In the genomic region with DNA sequence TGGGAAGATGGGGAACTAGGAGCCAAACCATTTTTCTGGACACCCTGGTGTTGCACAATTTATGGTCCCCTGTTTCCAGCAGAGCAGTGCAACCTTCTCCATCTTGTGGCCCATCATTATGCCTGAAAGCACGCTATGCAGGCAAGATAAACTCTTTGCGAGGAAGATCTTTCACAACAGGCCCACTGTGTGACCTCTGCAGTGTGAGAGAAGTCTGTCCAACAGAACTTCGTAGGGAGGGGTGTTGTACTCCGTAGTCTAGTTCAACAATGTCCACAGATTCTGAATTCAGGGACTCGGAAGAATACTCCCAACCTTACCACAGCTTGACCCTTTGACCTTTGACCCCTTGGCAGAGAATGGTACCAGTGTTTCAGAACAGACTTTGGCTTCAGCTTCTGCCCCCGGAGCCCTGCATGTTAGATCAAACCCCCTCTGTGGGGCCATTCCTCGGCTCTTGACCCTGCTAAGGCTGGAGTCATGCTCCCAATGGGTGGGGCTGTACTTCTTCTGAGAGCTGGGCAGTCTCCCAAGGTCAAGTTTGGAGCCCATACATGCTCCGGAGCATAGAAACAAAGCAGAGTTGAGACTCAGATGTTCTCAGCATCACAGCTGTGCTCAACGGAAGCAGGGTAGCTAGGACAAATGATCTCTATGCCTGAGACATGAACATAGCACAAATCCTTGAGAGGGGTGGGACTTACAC, we compare ENCODE assay signal across 11 mouse cellular contexts. TPM values are rescaled to one million over a fixed set of nuclear protein-coding genes. Genes with fewer than 3 reads are reported as not detected.
DNase-seq lines count a peak whose midpoint lies in the region; ATAC-seq lines count a peak whose summit lies in the region.
"Had no signal": no experiment of that assay in that cellular context is flagged by ENCODE, and none has a peak within 500 bp of the region (broad histone marks: within the 10 kb centered on the region; RNA-seq: fewer than 3 reads in every experiment).

No protein-coding gene starts in this region.

- intact Hi-C loops in heart, postnatal 36 days (cut with DNase I) = loop anchor here (10.0 kb wide), 1 partner anchor 48 kb away; no protein-coding TSS in a partner anchor

- 0 out of 2 replicates have a peak, but pooled peaks have one; percentile 19 for ATAC-seq in monocyte, adult 5-6 weeks (replicated peaks; ENCODE audit: insufficient number of reproducible peaks, low FRiP score, low TSS enrichment, poor library complexity, severe bottlenecking)
- ATAC-seq in erythroid progenitor cell, adult 5-6 weeks (replicated peaks; ENCODE audit: low FRiP score, poor library complexity, severe bottlenecking) = no peak
- ATAC-seq: CD4-positive, CD25-positive, alpha-beta regulatory T cell, adult 4 months; hindbrain, postnatal 0 days had no signal

- peak; percentile 10 for DNase-seq in kidney, postnatal 10 days
- no peak for DNase-seq in kidney, postnatal 25 days
- DNase-seq in embryo, embryonic 10.5 days (ENCODE audit: low spot score) = peak; percentile 22
- DNase-seq in heart, postnatal 36 days = peak; percentile 23 to 36
- no peak for DNase-seq in frontal cortex, adult 2 months (ENCODE audit: extremely low spot score in 1 of 2, low spot score in 1 of 2)
- DNase-seq: cerebellum, postnatal 25 days; kidney, postnatal 4 days had no signal

RNA-seq across cellular contexts. Expression of gene Fam49a, which starts 39.2 kb away (rescaled TPM):
- 10 to 100 TPM in 1 of 2 experiments, 1 to 10 TPM in 1; 8.6 to 10.5 TPM for total RNA-seq in heart, postnatal 36 days (2021)
- total RNA-seq in monocyte, adult 5-6 weeks (2017) = 246 to 301 TPM (median 285 TPM) in 3 replicates
- 7.6 and 13.4 TPM in 2 replicates for total RNA-seq in erythroid progenitor cell, adult 5-6 weeks (2015; ENCODE audit: low replicate concordance)
- 3.3 and 5.8 TPM in 2 replicates for total RNA-seq in erythroid progenitor cell, adult 5-6 weeks (2017; ENCODE audit: low replicate concordance)
- 65.5 and 77.3 TPM in 2 replicates for polyA plus RNA-seq in frontal cortex, adult 2 months (2012; rRNA removed)

Comparison
In these comparisons a context has a peak if more than half of its experiments do, and no peak if none do; other contexts are left out.
1. DNase-seq: peak in kidney, postnatal 10 days (single experiment), embryo, embryonic 10.5 days (single experiment) and heart, postnatal 36 days (2 of 2); none in kidney, postnatal 25 days (0 of 2) and frontal cortex, adult 2 months (0 of 2).
2. RNA of gene Fam49a, which starts 39.2 kb away (total RNA-seq): 246 to 301 TPM in monocyte, adult 5-6 weeks; 3.3 to 13.4 TPM in erythroid progenitor cell, adult 5-6 weeks and 8.6 to 10.5 TPM in heart, postnatal 36 days; every median in the first group is over 10 times any median in the second.